Mouse (Mus musculus): Measurements from ENCODE around the gene Ephb2.

The Ephb2 gene

DNA sequence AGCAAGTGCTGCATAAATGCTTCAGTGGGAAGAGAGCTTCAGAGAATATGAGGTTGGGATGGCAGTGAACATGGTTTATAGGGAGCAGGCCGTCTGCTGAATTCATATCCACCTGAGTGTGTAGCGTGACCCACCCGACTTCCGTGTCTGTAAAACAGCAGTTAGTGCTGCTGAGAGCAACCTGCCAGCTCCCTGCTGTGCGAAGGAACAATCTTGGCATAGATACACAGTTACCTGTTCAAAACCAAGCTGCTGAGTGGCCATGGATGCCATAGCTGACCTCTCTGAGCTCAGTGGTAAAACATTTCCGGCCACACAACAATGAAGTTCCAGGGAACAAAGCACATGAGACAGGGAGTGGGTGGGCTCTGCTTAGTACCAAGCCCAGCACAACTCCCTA, 138.5 kb downstream of the Ephb2 start:
- DNase-seq: no peak

DNA sequence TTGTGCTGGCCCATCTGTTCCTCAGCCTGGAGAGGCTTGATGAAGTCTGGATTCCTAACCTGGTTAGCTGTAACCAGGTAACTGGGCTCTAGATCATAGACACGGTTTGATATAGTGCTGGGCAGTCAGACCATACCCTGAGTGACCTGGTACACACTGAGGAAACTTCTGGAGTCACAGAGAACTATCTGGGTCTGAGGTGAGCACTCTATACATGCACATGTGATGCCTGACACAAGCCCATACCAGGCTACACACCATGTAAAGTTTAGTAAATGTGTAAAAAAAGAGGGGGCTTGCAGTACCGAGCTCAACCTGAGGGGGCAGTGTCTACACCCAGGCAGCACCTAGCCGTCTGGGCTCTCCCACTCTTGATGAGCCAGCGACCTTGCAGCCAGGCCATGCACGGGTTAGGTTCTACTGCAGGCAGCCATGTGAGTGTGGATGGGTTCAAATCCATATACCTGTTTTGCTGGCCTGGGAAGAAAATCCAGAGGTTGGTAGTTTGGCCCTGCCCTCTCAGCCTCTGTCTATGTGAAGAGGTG, 139.3 kb downstream of the Ephb2 start:
- peak; percentile 52 for DNase-seq

DNA sequence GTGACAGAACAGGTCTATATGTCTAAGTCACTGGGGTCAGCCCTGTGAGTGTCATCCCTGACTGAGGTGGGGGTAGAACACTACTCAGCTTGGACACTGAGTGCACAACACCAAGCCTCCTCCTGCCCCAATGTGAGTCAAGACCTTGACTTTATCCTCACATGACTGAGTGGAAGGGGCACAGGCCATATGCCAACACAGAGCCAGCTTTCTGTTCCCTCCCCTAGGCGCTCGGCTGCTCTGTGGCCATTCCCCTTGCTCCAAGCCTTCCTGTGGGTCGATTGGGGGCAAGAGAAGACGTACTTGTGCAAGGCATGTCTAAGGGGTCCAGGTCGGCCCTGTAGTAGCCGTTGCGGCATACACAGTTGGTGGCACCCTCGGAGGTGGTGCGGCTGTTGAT, 140.1 kb downstream of the Ephb2 start:
- DNase-seq: no peak

DNA sequence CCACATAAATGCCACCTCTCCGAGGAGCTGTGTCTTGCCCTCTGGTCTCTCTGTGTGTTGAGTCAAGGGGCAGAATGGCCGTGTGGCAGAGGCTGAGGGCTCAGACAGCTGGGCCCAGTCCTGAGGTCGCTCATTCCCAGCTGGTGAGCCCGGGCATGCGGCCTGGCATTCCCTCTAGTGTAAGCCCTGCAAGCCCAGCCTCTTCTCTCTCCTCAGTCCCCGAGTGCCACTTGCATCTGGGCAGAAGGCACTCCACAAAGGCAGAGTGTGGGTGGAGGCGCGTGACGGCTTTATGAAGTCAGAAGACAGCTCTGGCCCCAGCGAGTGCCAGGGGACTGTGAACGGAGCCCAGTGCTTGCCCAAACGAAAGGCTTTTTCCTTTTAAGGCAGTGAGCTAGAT, 145.8 kb downstream of the Ephb2 start:
- peak; percentile 60 for DNase-seq

DNA sequence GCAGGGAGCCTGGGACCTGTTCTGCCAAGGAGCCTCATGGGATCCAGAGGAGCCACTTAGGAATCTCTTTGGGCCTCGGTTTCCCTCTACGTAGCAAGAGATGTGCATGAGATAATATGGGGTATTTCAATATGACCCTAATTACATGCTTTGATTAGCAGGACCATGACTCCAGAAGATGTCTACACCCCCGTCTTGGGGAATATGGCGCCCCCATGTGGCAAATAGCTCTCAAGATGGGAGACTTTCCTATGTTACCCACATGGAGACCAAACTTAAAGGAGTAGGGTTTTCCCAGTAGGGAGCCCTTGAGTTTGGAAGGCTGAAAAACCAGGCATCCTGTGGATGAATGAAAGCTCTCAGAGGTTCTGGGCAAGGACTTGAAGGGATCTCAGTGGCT, 147.7 kb downstream of the Ephb2 start:
- no peak for DNase-seq

DNA sequence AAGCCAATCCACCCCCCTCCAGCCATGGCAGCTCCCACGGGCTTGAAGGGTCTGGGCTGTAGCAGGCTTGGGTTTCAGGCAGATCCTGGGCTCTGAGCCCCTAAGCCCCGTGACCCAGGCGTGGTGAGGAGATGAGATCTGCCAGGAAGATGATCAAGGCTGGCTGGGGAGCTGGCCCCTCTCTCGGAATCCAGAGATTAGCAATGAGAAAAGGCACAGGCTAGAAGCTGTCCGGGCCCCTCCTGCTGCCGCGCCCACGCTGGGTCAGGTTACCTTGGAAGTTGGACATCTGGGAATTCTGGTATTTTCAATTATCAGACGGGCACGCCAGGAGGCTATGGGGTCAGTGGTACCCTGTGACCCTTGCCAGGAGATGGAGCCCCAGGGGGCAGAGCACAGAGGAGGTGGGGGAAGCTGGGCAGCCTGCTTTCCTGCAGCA, 150.3 kb downstream of the Ephb2 start:
- no peak for DNase-seq

DNA sequence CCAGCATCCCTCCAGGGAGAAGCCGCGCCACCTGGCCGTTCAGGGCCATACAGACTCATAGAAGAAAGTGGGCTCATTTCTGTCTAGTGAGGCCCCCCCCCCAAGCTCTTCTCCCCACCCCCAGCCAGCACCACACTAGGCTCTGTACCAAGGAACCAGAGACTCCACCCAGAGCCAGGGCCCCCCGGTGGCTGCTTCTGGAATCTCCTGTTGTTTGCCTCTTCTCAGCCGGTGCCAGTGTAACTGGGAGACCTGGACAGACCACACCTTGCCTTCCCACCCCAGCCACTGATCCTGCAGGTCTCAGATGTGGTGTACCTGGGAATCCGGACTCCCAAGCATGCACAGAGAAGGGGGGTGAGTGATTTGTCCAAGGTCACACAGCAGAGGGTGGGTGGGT, 151.3 kb downstream of the Ephb2 start:
- peak; percentile 53 for DNase-seq

DNA sequence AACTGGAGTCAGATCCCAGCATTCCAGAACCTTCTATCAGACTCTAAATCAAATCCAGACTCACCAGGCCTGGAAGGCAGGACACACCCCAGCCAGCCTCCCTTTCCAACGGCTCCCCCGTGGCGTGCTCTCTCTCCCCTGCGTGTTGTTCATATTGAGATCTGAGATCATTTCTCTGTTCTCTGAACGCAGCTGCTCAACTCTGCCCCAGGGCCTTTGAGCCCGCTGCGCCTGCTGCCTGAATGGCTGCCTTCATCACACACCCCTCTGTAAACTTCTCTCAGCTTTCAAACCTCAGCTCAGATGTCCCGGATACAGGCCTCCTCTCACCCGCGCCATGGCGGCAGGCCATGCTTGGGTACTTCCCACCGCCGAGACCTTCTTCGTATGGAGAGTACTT, 155.1 kb downstream of the Ephb2 start:
- DNase-seq: no peak

DNA sequence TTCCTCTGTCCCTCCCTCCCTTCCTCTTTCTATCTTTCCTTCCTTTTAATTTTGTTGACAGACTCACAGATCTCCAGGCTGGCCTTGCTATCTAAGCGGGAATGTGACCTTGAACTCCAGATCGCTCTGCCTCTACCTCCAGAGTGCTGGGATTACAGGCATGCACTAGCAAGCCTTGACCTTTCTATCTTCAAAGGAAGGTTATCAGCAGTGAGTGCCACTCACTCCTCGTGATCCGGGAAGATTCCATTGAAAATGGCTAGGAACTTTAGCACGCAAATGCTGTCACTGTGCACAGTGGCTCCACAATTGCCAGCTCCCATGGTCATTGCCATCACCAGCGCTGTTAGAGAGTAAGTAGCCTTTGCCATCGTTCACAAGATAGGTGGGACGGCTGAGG, 156.6 kb downstream of the Ephb2 start:
- no peak for DNase-seq

DNA sequence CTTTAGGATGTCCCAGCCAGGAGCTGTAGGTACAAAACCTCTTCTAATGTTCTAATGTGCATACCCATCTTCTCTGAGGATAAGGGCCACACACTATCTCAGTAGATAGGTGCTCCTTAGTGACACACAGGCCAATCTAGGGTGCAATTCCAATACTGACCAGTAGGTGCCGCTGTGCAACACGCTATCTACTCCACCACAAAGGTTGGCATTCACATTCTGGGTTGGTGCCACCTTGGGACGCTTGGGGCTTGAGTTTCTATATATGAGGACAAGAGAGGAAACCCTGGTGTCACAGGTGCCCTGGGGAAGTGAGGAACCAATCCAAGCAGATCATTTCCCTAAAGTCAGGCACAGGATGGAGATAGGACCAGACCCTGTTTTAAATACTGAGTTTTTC, 157.3 kb downstream of the Ephb2 start:
- peak; percentile 89 for DNase-seq

DNA sequence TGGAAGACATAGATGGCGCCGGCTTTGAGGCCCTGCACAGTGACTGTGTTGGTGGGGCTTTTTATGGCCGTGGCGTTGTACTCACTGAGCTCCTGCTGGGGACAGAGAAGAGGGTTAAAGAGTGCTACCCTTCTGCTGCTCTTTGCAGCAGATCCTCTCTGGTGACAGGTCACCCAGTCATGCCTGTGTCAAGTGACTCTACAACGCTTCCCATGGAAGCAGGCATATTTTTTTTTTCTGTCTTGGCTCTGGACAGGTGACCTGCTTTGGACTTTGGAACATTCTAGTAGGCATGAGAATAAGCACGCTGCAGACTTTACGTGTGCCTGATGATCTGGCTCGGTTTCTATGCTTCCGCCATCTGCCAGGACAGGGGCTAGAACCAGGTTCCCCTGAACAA, 160.3 kb downstream of the Ephb2 start:
- no peak for DNase-seq

DNA sequence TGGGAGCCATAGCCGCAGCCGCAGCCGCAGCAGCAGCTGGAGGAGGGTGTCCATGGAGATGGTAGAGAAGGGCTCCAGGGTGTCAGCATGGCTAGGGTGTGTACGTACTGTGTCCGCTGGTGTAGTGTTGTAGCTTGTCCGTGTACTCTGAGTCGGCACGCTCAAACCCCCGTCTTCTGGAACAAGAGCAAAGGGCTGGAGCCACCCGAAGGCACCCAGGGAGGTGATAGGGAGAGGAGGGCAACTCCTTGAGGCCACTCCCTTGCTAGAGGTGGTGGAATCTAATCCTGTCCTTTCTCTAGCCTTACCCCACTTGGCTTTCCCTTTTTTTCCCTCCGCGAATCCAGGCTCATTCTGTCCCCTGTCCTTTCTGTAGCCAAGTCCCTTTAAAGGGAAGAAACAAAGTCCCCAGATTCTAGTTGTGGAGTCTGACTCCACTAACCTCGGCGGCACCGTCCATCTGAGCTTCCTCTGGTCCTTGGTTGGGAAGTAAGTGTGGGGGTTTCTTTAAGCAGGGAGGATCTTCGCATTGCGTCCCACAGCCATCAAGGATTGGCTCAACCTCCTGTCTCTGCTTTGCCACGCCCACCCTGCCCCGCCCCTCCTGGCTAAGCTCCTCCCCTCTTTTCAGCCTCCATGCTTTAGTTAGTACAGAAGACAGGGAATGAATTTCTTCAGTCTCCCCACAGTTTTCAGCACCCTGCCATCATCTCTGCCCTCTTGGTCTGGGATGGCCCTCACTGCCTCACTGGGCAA, 163.3 kb downstream of the Ephb2 start:
- no peak for DNase-seq

DNA sequence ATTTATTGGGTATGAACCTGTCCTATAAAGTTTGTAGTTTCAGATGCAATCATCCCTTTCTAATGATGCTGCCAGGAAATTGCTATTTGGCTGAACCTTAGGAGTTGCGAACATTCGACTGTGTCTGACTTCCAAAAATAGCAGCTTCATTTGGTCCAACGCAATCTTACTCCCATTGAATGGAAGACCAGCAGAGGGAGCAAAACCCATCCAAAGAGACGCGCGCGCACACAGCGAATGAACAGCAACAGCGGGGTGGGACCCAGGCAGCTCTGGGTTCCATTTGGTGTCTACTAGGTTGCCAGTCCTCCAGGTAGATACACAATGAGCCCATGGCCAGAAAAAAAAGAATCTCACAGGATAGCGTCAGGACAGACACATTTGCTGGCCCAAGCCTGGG, 168.0 kb downstream of the Ephb2 start:
- no peak for DNase-seq

DNA sequence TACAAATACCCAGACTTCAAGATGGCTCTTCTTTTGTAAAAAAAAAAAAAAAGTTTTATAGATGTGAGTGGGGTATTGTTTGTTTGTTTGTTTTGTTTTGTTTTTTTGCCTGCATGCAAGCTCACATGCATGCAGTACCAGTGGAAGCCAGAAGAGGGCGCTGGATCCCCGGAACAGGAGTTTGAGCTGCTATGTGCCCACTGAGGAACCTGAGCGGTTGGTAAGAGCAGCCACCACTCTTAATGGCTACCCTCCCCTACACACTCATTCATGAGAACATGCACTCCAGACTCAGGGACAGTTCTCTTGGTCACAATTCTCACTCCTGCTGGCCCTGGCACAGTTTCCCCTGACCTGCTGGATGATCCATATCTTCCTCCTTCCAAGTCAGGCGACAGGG, 169.8 kb downstream of the Ephb2 start:
- DNase-seq: no peak

DNA sequence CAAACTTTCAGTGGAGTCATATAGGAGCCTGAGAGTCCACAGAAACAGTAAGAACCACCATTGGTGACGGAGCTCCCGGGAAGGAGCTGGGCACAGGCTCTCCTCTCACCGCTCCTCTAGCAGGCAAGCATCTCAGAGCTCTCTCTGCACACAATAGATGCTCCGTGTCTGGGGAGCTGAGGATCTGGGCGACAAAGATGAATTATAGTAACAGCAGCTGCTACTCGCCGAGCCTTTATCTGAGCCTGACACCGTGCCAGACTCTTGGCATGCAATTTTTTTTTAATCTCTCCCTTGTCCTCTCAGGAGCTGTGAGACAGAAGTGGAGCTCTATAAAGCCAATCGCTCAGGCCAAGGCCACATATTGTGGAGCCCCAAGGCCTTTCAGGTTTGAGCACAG, 170.7 kb downstream of the Ephb2 start:
- peak; percentile 50 for DNase-seq

DNA sequence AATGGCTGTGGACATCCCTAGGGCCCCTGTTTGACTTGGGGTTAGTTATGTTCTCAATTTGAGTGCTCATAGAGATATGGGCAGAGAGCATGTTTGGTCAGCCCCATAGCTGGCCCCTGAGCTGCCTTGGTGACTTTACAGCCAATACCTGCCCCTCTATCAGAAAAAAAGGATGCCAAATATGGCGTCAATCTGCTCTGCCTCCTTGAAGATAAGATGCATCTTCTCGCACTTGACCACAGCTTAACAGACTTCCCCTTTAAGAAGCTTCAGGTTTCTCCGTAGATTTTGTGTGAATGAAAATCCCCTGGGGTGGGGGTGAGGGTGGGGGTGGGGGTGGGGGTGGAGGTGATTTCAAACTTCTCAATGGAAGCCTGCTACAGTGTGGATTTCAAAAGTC, 177.9 kb downstream of the Ephb2 start:
- no peak for DNase-seq

DNA sequence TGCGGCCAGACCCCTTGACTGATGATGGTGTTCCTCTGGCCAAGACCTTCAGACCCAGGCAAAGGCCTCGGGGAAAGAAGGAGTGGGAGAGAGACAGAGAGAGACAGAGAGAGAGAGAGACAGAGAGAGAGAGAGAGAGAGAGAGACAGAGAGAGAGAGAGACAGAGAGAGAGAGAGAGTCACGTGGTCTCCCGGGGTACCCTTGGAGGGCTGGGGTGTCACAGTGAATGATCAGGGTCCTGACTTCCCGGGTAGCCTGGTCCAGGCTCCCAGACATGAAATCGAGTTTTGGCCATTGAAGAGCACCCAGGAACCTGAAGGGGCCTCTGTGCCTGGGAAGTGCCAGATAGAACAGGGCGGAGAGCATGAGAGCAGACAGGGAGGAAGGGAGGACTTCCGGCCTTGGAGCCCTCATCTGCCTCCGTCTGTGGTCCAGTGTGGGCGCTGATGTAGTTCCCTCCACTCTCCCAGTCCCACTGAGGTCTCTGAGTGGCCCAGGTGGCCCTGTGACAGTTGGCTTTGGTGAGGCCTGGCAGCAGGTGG, 182.0 kb downstream of the Ephb2 start:
- no peak for DNase-seq

DNA sequence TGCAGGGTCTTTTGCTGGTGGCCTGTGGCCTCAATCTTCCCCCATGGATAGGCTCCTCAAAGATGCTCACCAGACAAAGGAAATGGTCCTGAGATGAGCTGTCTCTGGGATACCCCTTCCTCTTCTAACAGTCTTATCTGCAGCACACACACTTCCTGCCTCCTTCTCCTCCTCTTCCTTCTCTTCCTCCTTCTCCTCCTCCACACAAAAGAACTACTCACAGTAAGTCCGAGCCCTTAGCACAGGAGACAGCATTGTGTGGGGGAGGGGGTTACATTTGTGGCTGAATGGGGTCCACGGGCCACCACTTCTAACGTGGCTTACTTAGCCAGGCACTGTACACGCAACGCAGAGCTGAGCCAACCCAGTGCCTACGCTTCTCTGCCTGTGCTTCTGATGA, 182.8 kb downstream of the Ephb2 start:
- no peak for DNase-seq

DNA sequence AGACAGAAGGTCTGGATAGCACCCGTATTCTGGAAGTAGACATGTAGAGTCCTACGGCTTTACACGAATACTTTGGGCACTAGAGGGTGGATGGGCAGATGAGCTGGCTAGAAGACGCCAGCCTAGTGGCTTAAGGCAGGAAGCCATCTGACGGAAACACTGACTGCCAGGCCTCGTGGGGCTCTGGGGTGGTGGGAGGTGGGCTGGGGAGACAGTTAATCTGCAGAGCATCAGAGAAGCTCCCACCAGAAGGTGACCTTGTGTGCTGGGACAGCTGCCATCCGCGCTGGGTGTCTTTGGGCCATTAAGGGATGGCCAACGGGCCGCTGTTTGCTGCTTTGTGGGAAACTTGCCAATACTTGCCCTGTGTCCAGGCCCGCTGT, 183.3 kb downstream of the Ephb2 start:
- no peak for DNase-seq

DNA sequence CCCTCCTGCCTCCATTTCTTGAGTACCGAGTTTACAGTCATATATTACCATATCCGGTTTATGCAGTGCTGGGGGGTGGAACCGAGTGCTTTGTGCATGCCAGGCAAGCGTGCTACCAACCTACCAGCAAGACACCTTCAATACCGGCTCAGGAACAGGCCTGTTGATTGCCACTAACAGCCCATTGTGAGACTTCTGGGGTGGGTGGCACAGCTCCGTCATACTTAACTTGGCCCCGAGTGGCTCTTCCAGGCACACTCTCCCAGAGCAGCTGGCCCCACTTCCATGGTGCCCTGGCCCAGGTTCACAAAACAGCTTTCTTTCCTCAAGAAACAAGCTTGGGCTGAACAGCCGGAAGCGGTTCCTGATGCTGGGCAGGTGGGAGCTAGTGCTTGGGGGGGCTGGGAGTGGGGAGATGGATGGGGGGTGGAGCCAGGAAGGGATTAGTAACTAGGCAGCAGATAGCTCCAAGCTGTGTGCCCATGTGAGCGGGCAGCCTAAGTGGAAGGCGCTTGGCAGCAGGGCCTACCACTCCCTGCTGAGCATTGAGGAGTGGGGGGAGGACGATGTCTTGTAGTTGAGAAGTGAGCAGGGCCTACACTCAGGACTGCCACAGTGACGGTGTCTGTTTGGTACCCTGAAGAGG, 183.8 kb downstream of the Ephb2 start:
- peak; percentile 49 for DNase-seq

DNA sequence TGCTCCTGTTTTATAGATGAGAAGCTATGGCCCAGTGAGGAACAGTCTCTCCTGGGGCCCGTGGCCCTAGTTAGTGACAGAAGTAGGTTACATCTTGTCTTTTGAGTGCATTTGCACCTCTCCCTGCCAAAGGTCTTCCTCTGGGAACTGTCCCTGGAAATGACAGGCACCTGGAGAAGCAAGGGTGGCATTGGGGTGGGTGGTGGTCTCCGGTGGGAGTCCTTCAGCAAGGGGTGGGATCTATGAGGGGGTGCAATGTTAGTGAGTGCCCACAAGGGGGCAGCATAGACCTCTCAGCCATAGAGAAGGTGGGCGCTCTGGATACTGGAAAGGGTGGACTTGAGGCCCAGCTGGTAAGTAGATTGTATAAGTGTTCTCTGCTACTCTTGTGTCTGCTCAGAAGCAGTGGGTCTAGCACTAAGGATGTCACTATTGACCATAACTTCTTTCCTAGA, 184.4 kb downstream of the Ephb2 start:
- no peak for DNase-seq

DNA sequence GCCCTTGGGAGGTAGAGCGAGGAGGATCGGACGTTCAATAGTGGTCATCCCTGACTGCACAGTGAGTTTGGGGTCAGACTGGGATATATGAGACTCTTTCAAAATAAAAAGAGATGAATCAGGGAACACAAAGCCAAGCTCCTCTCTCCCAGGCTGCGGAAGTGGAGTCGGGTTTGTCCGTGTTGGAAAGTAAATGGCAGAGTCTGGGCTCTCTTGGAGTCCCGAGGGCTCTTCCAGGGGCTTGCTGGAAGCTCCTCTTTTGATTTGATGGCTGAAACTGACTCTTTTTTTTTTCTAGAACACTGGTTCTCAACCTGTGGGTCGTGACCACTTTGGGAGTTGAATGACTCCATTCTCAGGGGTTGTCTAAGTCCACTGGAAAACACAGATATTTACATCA, 185.5 kb downstream of the Ephb2 start:
- DNase-seq: no peak

DNA sequence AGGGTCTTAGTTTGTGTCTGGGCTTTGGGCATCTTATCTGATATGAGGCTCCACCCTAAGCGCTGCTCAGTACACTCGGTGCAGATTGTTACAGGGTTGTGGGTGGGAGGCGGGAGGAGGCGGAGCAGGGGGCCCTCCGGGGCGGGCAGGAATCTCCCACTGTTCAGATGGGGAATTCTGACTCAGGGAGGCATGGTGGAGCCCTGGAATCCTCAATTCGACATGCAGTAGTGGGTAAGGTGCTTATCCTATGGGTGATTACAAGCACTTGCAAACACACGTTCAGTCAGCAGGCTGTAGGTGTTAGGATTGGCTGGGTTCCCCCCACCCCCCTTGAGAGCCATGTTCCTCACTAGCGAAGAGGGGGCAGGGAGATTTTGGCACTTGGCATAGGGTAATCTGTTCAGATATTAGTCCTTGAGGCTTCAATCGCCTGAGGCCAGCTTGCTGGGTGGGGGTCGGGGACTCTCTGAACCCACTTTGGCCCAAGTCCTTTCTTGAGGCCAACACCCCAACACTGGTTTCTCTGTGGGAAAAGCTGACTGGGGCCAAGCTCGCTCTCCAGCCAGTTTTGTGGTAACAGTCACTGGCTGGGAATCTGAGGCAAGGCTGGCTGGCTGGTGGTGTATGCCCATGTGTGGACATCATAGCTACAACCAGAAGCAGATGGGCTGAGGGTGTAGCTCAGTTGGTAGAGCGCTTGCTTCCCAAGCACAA, 186.2 kb downstream of the Ephb2 start:
- no peak for DNase-seq
